Mouse (Mus musculus): ENCODE measurements at regions not wholly inside any gene's neighbourhood (a gene's known extent, or its start where the extent isn't known, plus 50 kb on each side); places are given as distances from the start of the nearest gene placed in this dataset.

GRCm38 (mm10) chr4:22102478-22102877 is 171.3 kb downstream of the Faxc start:
- TF ChIP-seq MXI1 (IDR thresholded peaks at IDR 0.05; ENCODE audit: low read depth, low read length) (no peak), POLR2A (IDR thresholded peaks at IDR 0.05; ENCODE audit: control insufficient read depth in 1 of 2, insufficient read depth in 1 of 2, low read depth in 1 of 2, low read length in 2 of 2, poor library complexity in 1 of 2) (no peak), MAZ (IDR thresholded peaks at IDR 0.05; ENCODE audit: low read depth, low read length) (no peak), ZNF384 (IDR thresholded peaks at IDR 0.05; ENCODE audit: low read depth, low read length) (no peak), CTCF (IDR thresholded peaks at IDR 0.05 in 2 of 3, conservative IDR thresholded peaks at IDR 0.05 in 1 of 3; ENCODE audit: control insufficient read depth in 1 of 3, insufficient read depth in 1 of 3, low read depth in 2 of 3, low read length in 3 of 3, poor library complexity in 1 of 3, severe bottlenecking in 1 of 3) (no peak), JUND (IDR thresholded peaks at IDR 0.05; ENCODE audit: low read depth, low read length) (no peak), E2F4 (IDR thresholded peaks at IDR 0.05; ENCODE audit: borderline replicate concordance, low read depth, low read length) (no peak), ZMIZ1 (IDR thresholded peaks at IDR 0.05; ENCODE audit: low read depth, low read length) (no peak), NELFE (IDR thresholded peaks at IDR 0.05; ENCODE audit: low read depth, low read length) (no peak), EP300 (IDR thresholded peaks at IDR 0.05; ENCODE audit: low read depth in 1 of 2, low read length in 2 of 2) (no peak), USF1 (IDR thresholded peaks at IDR 0.05; ENCODE audit: low read depth, low read length) (no peak), CHD2 (IDR thresholded peaks at IDR 0.05; ENCODE audit: low read length) (no peak), GATA1 (IDR thresholded peaks at IDR 0.05; ENCODE audit: low read depth, low read length) (no peak), RCOR1 (IDR thresholded peaks at IDR 0.05; ENCODE audit: low read depth, low read length) (no peak)

Data from MEL (cell line).